Comparison of ENCODE assay signal across 17 mouse cellular contexts in genomic region chr4:64224918-64225317, GRCm38 (mm10).
A peak's percentile ranks its signal among the peaks of the same experiment; 100 is the strongest.
DNase-seq lines count a peak whose midpoint lies in the region; ATAC-seq lines count a peak whose summit lies in the region.
"Had no signal": no experiment of that assay in that cellular context is flagged by ENCODE, and none has a peak within 500 bp of the region (broad histone marks: within the 10 kb centered on the region; RNA-seq: fewer than 3 reads in every experiment).

No protein-coding gene starts in this region.

- H3K27me3 ChIP-seq in forebrain, embryonic 15.5 days, result no peaks in the 10 kb centered on the region
- H3K27me3 ChIP-seq in forebrain, embryonic 11.5 days (ENCODE audit: control insufficient read depth, insufficient read depth, low read length), result no peaks in the 10 kb centered on the region
- H3K27me3 ChIP-seq in heart, embryonic 10.5 days (ENCODE audit: insufficient read depth, poor library complexity, severe bottlenecking), result no peaks in the 10 kb centered on the region
- H3K27me3 ChIP-seq: embryonic facial prominence, embryonic 12.5 days; limb, embryonic 12.5 days had no signal

- H3K9me3 ChIP-seq in forebrain, embryonic 15.5 days, result no peaks in the 10 kb centered on the region
- H3K9me3 ChIP-seq in forebrain, embryonic 11.5 days (ENCODE audit: control insufficient read depth, low read length), result no peaks in the 10 kb centered on the region
- H3K9me3 ChIP-seq in heart, embryonic 10.5 days, result no peaks in the 10 kb centered on the region
- H3K9me3 ChIP-seq: embryonic facial prominence, embryonic 12.5 days; limb, embryonic 12.5 days had no signal

- WGBS in forebrain, embryonic 15.5 days, result 62% methylated on average over 5 of the region's 5 CpGs
- 82% methylated on average over 5 of the region's 5 CpGs for WGBS in forebrain, embryonic 11.5 days
- WGBS in heart, embryonic 10.5 days, result 81% methylated on average over 5 of the region's 5 CpGs

- H3K4me1 ChIP-seq in forebrain, embryonic 15.5 days, result no peaks in the 10 kb centered on the region
- no peaks in the 10 kb centered on the region for H3K4me1 ChIP-seq in forebrain, embryonic 11.5 days (replicated peaks; ENCODE audit: control insufficient read depth, insufficient read depth, low read length)
- no peaks in the 10 kb centered on the region for H3K4me1 ChIP-seq in heart, embryonic 10.5 days
- H3K4me1 ChIP-seq: embryonic facial prominence, embryonic 12.5 days; limb, embryonic 12.5 days had no signal

- no peak overlapping the region for H3K9ac ChIP-seq in forebrain, embryonic 15.5 days (replicated peaks)
- no peak overlapping the region for H3K9ac ChIP-seq in forebrain, embryonic 11.5 days (ENCODE audit: low read length)
- H3K9ac ChIP-seq: embryonic facial prominence, embryonic 12.5 days; limb, embryonic 12.5 days; liver, embryonic 14.5 days had no signal

- H3K27ac ChIP-seq in forebrain, embryonic 15.5 days (replicated peaks), result no peak overlapping the region; the same call in 1 of the 2 replicates
- no peak overlapping the region for H3K27ac ChIP-seq in forebrain, embryonic 11.5 days (ENCODE audit: low read depth, low read length)
- no peak overlapping the region for H3K27ac ChIP-seq in heart, embryonic 10.5 days
- H3K27ac ChIP-seq: embryonic facial prominence, embryonic 12.5 days; heart, adult 2 months; limb, embryonic 12.5 days; liver, embryonic 14.5 days had no signal

- no peak overlapping the region for H3K4me2 ChIP-seq in forebrain, embryonic 15.5 days (replicated peaks)
- no peak overlapping the region for H3K4me2 ChIP-seq in forebrain, embryonic 11.5 days (ENCODE audit: low read depth, low read length, severe bottlenecking)
- H3K4me2 ChIP-seq: embryonic facial prominence, embryonic 12.5 days; limb, embryonic 12.5 days had no signal

- ATAC-seq in forebrain, embryonic 15.5 days (replicated peaks), result peak; percentile 67
- ATAC-seq in forebrain, embryonic 11.5 days (replicated peaks; ENCODE audit: low FRiP score), result no peak
- ATAC-seq: inflammation-experienced regulatory T-cells, adult 6 months had no signal

- no peak for DNase-seq in forebrain, embryonic 11.5 days (ENCODE audit: low spot score)
- DNase-seq in left cerebral cortex, adult 9 months (ENCODE audit: low spot score in 2 of 2), result peak; percentile 9 to 13
- no peak for DNase-seq in left cerebral cortex, adult 11 months (ENCODE audit: low spot score)
- DNase-seq in right cerebral cortex, postnatal 10 days (ENCODE audit: low spot score in 2 of 2), result peak; percentile 64 to 72
- no peak for DNase-seq in right cerebral cortex, postnatal 25 days
- DNase-seq in heart, embryonic 10.5 days (ENCODE audit: low spot score), result no peak
- DNase-seq: gastrocnemius, postnatal 10 days; heart, adult 2 months; kidney, adult 9 months; kidney, postnatal 4 days; lung, postnatal 10 days; thymus, adult 2 months had no signal

- no peaks in the 10 kb centered on the region for H3K36me3 ChIP-seq in forebrain, embryonic 15.5 days
- H3K36me3 ChIP-seq in forebrain, embryonic 11.5 days (ENCODE audit: control insufficient read depth, insufficient read depth, low read length), result no peaks in the 10 kb centered on the region
- H3K36me3 ChIP-seq in heart, embryonic 10.5 days, result no peaks in the 10 kb centered on the region
- H3K36me3 ChIP-seq: embryonic facial prominence, embryonic 12.5 days; limb, embryonic 12.5 days had no signal

- H3K4me3 ChIP-seq in forebrain, embryonic 15.5 days, result no peak overlapping the region
- H3K4me3 ChIP-seq in forebrain, embryonic 11.5 days (ENCODE audit: low read depth, low read length), result no peak overlapping the region
- H3K4me3 ChIP-seq in heart, embryonic 10.5 days, result no peak overlapping the region
- H3K4me3 ChIP-seq: embryonic facial prominence, embryonic 12.5 days; heart, adult 2 months; limb, embryonic 12.5 days had no signal

Comparison
In these comparisons a context has a peak if more than half of its experiments do, and no peak if none do; other contexts are left out.
1. DNase-seq: peak in left cerebral cortex, adult 9 months (2 of 2) and right cerebral cortex, postnatal 10 days (2 of 2); none in forebrain, embryonic 11.5 days (single experiment), left cerebral cortex, adult 11 months (single experiment), right cerebral cortex, postnatal 25 days (single experiment) and heart, embryonic 10.5 days (single experiment).